Mouse (Mus musculus) heart, postnatal 0 days (tissue): ENCODE measurements around the gene Lrp1. TPM values are rescaled to one million over a fixed set of nuclear protein-coding genes. Genes with fewer than 3 reads are reported as not detected.

Source experiments
- ATAC-seq: fragments of 200-750 bp; cut with Nextera tagmentation; 2 replicates; pipeline ENCODE4 v1.8.0; 2017; ENCODE audit warnings: low read depth, moderate number of reproducible peaks, moderate library complexity; ENCODE audit not compliant: insufficient read depth
- DNase-seq: peaks from one replicate; pipeline ENCODE4 v3.0.0-alpha.2; 2016; ENCODE audit warnings: low spot score
- H3K27ac ChIP-seq: fragments of 300-500 bp; sonication (generic); 2 replicates; pipeline ENCODE4 v1.5.1; 2014; ENCODE audit warnings: low read depth, mild to moderate bottlenecking
- H3K27me3 ChIP-seq: fragments of 300-500 bp; sonication (generic); 2 replicates; pipeline ENCODE4 v1.6.1; 2014; ENCODE audit warnings: low read length, mixed read lengths; ENCODE audit not compliant: control insufficient read depth, insufficient read depth
- H3K36me3 ChIP-seq: fragments of 300-500 bp; sonication (generic); replicated peaks from 2 replicates; pipeline ENCODE4 v1.6.1; 2014; ENCODE audit warnings: low read length, mixed read lengths; ENCODE audit not compliant: control insufficient read depth, insufficient read depth
- H3K4me1 ChIP-seq: fragments of 300-500 bp; sonication (generic); 2 replicates; pipeline ENCODE4 v1.6.1; 2014; ENCODE audit warnings: antibody characterized with exemption; ENCODE audit not compliant: control insufficient read depth, insufficient read depth
- H3K4me2 ChIP-seq: fragments of 300-500 bp; sonication (generic); 2 replicates; pipeline ENCODE4 v1.6.1; 2014; ENCODE audit warnings: low read depth, mild to moderate bottlenecking, low read length, moderate library complexity
- H3K4me3 ChIP-seq: fragments of 300-500 bp; sonication (generic); 2 replicates; pipeline ENCODE4 v1.5.1; 2014; ENCODE audit warnings: low read depth, low read length
- H3K9ac ChIP-seq: fragments of 300-500 bp; sonication (generic); replicated peaks from 2 replicates; pipeline ENCODE4 v1.6.1; 2014; ENCODE audit warnings: low read depth, low read length, mixed read lengths
- H3K9me3 ChIP-seq: fragments of 300-500 bp; sonication (generic); replicated peaks from 2 replicates; pipeline ENCODE4 v1.6.1; 2016; ENCODE audit warnings: low read length; ENCODE audit not compliant: control insufficient read depth
- CTCF ChIP-seq: IDR thresholded peaks from 2 replicates; pipeline ENCODE4 v1.5.1; 2016; ENCODE audit warnings: antibody characterized with exemption, control low read depth, low read depth
- EP300 ChIP-seq: IDR thresholded peaks from 2 replicates; pipeline ENCODE4 v1.6.1; 2016; ENCODE audit warnings: antibody characterized with exemption, low read depth
- WGBS: fragments of 180-500 bp; shearing (Covaris S2); extraction: QIAGEN DNeasy Blood & Tissue Kit; methylation state at CpG from one replicate; pipeline ENCODE4 v1.1.7; 2014; 5-methylcytosine and 5-hydroxymethylcytosine counted together
- polyA plus RNA-seq: library from polyadenylated mRNA; unstranded; fragments of >200 nt; fragmentation: Nextera tagmentation; extraction: Ambion mirVana; gene quantifications from 2 replicates; pipeline ENCODE4 v1.2.1, GENCODE M21; 2015
- total RNA-seq: library from RNA; depleted of rRNA; stranded (reverse); fragments of >200 nt; gene quantifications from 2 replicates; pipeline ENCODE4 v1.2.3, GENCODE M21; 2014; ENCODE audit warnings: low replicate concordance

The Lrp1 gene
- total and polyA plus RNA-seq, 2 experiments from 2014 or later: 15.7 to 65.9 TPM

DNA sequence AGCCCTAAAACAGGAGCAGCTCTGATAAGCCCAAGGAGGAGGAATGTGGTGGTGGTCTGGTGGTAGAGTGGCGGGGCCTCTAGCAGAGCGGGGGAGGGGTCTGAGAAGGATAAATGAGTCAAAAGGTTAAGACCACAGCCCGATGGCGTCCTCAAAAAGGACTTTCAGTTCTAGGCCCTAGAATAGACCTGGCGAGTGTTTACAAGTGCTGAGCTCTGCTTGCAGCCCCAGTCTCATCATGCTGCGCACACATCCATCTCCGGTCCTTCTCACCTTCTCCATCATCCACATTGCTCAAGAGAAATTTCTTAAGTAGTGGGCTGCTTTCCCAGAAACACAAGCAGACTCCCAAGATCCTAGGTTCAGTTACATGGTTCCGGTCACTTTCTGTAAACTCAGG is 22.3 kb downstream of the Lrp1 start:
- H3K4me3 ChIP-seq: no peak overlapping the region
- no peaks in the 10 kb centered on the region for H3K27me3 ChIP-seq
- H3K9ac ChIP-seq: no peak overlapping the region
- no peaks in the 10 kb centered on the region for H3K9me3 ChIP-seq
- WGBS: 70% methylated on average over 8 of the region's 8 CpGs
- ATAC-seq: no peak
- TF ChIP-seq EP300 (no peak), CTCF (no peak)
- no peak overlapping the region for H3K4me2 ChIP-seq
- peaks cover 31% of the 10 kb centered on the region for H3K4me1 ChIP-seq
- DNase-seq: no peak
- H3K36me3 ChIP-seq: no peaks in the 10 kb centered on the region
- no peak overlapping the region for H3K27ac ChIP-seq

DNA sequence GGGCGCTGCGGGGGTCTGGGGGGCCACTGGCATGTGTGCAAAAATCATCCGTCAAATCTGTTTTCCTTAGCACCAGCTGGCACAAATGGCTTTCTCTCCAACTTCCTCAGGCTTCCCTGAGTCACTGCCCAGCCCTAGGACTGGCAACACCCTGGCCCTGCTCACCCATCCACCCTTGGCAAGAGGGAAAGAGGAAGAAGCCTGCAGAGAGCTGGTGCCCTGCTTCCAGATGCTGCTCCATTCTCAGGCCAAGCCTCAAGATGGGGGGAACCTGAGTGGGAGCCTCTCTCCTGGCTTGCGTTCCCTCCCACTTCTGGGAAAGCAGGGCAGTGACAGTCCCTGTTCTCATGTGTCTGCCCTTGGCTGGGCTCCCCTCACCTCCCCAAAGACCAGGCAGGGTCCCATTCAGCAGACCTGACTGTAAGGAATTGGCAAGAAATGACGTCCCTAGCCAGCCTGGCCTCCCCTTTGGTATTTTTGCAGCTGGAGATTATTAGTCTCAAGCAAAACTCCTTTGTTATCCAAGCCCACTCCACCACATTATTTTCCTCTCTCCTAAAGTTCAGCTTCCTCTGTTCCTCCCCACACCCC is 23.5 kb downstream of the Lrp1 start:
- peak overlapping the region; percentile 41 for H3K27ac ChIP-seq
- H3K4me1 ChIP-seq: peaks cover 31% of the 10 kb centered on the region
- no peak for DNase-seq
- no peak for ATAC-seq
- H3K4me2 ChIP-seq: no peak overlapping the region
- no peak overlapping the region for H3K9ac ChIP-seq
- TF ChIP-seq EP300 (no peak), CTCF (no peak)
- no peak overlapping the region for H3K4me3 ChIP-seq
- H3K9me3 ChIP-seq: no peaks in the 10 kb centered on the region
- WGBS: 68% methylated on average over 5 of the region's 5 CpGs
- no peaks in the 10 kb centered on the region for H3K27me3 ChIP-seq
- H3K36me3 ChIP-seq: no peaks in the 10 kb centered on the region

DNA sequence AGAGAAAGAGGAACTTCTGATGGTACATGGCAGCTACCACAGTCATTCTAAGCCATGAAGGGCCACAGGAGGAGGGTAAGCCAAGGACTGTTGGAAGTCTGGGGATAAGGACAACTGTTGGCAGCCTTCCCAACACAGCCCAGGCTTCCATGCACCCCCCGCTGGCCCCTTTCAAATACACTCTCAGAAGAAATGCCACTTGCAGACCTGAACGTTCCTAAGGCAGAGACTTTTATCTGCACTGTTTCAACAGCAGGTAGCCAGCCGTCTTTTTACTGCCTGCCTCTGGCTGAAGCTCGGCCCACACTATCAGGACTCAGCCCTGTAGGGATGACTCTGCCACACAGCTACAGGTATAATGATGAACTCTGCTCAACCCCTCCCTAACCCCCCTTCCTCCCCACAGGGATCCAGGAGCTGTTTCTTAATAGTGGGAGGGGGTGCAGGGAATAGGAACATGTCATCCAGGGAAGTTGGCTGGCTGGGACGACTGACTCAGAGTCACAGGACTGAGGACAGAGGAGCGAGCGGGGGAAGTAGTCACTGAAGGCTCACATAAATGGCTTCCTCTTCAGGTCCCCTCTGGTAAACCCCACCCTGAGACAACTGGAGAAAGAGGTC is 24.5 kb downstream of the Lrp1 start:
- WGBS: 24% methylated on average over 7 of the region's 7 CpGs
- no peak overlapping the region for H3K4me2 ChIP-seq
- ATAC-seq (0 out of 2 replicates have a peak, but pooled peaks have one; percentile 15), DNase-seq (no peak)
- no peaks in the 10 kb centered on the region for H3K36me3 ChIP-seq
- no peak for TF ChIP-seq EP300
- no peak for TF ChIP-seq CTCF
- H3K27ac ChIP-seq: peak overlapping the region; percentile 14
- H3K4me3 ChIP-seq: no peak overlapping the region
- H3K9ac ChIP-seq: no peak overlapping the region
- H3K27me3 ChIP-seq: no peaks in the 10 kb centered on the region
- peaks cover 31% of the 10 kb centered on the region for H3K4me1 ChIP-seq
- no peaks in the 10 kb centered on the region for H3K9me3 ChIP-seq

DNA sequence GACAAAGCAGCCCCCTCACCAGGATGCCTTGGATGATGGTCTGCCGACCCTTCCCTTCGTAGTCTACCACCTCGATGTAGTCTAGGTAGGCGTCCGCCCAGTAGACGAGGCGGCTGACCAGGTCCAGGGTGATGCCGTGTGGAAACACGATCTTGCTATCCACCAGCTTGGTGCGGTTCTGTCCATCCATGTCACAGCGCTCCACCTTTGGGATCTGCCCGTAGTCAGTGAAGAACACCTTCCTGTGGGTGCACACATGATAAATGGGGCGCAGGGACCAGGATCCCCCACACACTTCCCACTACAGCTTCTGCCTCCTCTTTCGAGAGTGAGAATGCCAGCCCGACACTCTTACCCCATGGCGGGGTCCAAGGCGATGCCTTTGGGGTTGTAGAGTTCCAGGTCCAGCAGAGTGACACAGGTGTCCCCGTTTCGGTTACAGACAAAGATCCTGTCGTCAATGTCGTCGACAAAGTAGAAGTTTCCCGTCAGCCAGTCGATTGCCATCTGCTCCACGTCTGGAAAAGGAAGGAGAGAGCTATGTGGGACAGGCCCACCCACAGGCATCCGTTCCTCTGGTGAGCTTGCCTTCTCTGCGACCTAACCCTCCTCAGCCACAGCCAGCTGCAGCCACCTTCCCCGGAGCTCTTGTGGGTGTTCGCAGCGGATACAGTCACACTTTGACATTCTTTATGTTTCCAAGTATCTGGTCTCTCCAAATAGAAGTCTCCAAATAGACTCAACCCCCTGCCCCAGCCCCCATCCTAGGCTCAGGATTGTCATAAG is 25.8 kb downstream of the Lrp1 start:
- Histone ChIP-seq H3K4me1 (peaks cover 31% of the 10 kb centered on the region), H3K9ac (no peak overlapping the region), H3K27me3 (no peaks in the 10 kb centered on the region), H3K9me3 (no peaks in the 10 kb centered on the region), H3K36me3 (no peaks in the 10 kb centered on the region), H3K4me3 (no peak overlapping the region), H3K27ac (no peak overlapping the region), H3K4me2 (no peak overlapping the region)
- WGBS: 73% methylated on average over 30 of the region's 30 CpGs
- ATAC-seq (no peak), DNase-seq (no peak)
- TF ChIP-seq EP300 (no peak), CTCF (no peak)

DNA sequence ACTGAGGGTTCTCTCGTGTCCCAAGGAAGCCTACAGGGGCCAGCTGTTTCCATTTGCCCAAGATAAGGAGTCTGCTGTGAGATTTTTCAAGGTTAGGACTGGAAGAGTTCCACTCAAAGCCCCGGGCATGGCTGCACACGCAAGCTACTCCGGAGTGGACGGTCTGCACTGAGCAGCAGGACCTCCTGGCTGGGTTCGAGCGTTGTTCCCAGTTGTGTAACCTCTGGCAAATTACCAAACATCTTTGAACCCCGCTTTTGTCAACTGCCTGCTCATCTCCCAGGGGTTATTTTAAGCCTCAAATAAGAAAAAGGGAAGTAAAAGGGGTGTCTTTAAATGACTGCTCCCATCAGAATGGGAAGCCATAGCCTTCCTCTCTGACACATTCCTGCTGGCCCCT is 26.5 kb downstream of the Lrp1 start:
- H3K9ac ChIP-seq: no peak overlapping the region
- H3K36me3 ChIP-seq: no peaks in the 10 kb centered on the region
- WGBS: 65% methylated on average over 8 of the region's 8 CpGs
- peaks cover 25% of the 10 kb centered on the region for H3K4me1 ChIP-seq
- DNase-seq (no peak), ATAC-seq (no peak)
- H3K9me3 ChIP-seq: no peaks in the 10 kb centered on the region
- TF ChIP-seq EP300: no peak
- TF ChIP-seq CTCF: no peak
- no peak overlapping the region for H3K4me3 ChIP-seq
- no peak overlapping the region for H3K27ac ChIP-seq
- no peak overlapping the region for H3K4me2 ChIP-seq
- no peaks in the 10 kb centered on the region for H3K27me3 ChIP-seq
